Mouse (Mus musculus): ENCODE measurements at regions not wholly inside any gene's neighbourhood (a gene's known extent, or its start where the extent isn't known, plus 50 kb on each side); places are given as distances from the start of the nearest gene placed in this dataset.
A peak's percentile ranks its signal among the peaks of the same experiment; 100 is the strongest.

DNA sequence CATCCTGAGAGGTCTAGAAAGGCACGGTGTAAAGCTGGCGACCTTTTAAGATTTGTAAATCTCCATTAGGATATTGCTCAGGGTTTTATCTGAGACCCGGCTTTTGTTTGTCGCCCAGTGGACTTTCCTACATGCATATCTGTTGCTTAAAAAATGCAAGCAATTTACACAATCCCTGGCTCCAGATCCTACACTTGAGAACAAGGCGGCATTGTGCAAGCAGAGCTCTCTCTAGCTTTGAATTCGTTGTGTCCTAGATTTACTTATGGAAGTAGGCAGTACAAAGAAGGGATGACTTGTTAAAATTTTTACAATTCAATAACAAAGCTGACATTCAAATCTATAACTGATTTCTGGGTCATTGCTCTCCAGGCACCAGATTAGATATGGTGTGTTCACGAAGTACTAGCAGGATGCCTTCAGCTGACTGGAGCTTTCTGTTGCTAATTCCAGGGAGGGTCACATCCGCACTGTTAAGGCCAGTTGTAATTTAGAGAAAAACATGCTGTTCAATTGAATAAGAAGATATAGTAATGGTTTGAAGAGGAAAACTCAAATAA, 62.2 kb upstream of the Teddm2 start:
- no peak for DNase-seq

- DNase-seq, result no peak
Observed at GRCm38 (mm10) chr1:153963744-153964342, 63.8 kb upstream of the Teddm2 start.

GRCm38 (mm10) chr1:153969401-153969800, 69.4 kb upstream of the Teddm2 start:
- no peak for DNase-seq

GRCm38 (mm10) chr1:153974300-153974699, 74.3 kb upstream of the Teddm2 start:
- DNase-seq, result no peak

- DNase-seq, result peak; percentile 87
Observed at GRCm38 (mm10) chr1:153977963-153978726, 78.1 kb upstream of the Teddm2 start.

DNA sequence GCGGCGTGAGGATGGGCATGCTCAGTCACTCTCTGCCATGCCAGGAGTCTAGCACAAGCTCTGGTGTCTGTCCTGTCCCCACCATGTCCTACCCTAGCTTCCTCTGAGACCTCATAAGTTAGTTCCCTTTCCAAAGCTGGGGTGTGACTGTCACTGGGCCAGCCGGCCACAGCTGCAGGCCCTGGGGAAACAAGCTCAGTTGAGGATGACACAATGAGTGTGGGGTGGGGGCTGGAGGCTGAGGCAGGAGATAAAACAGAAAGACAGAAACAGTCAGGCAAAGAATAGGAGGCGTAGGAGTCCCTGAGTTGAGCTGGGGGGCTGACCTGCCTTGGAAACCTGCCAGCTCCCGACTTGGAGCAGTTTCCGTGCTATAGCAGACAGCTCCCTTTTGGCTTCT, 80.9 kb upstream of the Teddm2 start:
- peak; percentile 97 for DNase-seq

GRCm38 (mm10) chr1:153985595-153985994, 85.6 kb upstream of the Teddm2 start:
- peak; percentile 48 for DNase-seq

GRCm38 (mm10) chr1:153986632-153987031, 86.6 kb upstream of the Teddm2 start:
- DNase-seq, result peak; percentile 8

DNA sequence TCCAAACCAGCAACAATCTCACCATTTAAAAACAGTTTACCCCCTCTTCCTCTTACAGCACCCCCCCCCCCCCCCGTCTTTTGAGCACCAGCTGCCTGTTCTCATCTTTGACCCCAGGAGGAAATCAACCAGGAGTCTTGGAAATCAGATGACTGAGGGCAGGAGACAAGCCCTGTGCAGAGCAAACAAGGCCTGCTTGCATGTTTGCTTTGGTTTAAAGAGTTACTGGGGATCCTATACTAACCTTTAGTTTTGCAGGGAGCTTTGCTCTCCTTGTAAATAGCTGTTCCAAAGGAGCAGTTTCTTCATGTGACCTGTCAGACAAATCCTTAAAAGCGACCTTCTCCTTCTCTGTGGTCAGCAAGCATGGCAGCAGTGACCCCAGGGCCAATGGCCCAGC, 88.3 kb upstream of the Teddm2 start:
- peak; percentile 49 for DNase-seq

DNA sequence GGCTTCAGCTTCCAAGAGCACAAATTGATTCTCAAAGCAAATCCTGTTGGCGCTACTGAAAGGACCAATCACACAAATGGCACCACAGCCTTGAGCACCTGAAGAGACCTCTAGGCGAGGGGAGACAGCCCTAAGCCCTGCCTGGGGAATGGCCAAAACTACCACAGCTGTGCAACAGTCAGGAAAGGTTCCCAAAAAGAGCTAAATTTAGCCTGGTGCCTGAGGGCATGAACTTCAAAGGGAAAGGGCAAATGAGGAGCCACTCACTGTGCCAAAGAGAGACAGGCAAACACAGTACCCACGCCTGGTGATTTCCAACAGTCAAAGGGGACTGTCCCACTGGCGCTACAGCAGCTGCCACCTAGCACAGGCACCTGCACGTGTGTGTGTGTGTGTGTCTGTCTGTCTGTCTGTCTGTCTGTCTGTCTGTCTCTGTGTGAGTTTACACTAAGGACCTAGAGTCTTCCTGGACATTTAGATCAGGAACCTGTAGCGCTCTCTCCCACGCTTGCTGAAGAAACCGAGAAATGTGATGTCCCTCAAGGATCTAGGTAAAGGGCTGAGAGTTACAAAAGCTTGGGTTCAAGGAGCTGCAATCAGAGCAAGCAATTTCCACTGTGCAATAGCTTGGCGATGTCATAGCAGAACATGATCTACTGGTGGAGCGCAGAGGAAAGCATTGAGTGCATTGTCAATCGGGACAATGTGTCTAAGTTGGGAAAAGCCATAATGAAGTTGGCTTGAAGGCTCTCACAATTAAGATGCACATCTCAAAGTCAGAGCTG, 90.8 kb upstream of the Teddm2 start:
- peak; percentile 76 for DNase-seq

GRCm38 (mm10) chr1:153992466-153992865, 92.4 kb upstream of the Teddm2 start:
- DNase-seq, result peak; percentile 79

GRCm38 (mm10) chr1:153994871-153995270, 94.8 kb upstream of the Teddm2 start:
- DNase-seq, result peak; percentile 78

DNA sequence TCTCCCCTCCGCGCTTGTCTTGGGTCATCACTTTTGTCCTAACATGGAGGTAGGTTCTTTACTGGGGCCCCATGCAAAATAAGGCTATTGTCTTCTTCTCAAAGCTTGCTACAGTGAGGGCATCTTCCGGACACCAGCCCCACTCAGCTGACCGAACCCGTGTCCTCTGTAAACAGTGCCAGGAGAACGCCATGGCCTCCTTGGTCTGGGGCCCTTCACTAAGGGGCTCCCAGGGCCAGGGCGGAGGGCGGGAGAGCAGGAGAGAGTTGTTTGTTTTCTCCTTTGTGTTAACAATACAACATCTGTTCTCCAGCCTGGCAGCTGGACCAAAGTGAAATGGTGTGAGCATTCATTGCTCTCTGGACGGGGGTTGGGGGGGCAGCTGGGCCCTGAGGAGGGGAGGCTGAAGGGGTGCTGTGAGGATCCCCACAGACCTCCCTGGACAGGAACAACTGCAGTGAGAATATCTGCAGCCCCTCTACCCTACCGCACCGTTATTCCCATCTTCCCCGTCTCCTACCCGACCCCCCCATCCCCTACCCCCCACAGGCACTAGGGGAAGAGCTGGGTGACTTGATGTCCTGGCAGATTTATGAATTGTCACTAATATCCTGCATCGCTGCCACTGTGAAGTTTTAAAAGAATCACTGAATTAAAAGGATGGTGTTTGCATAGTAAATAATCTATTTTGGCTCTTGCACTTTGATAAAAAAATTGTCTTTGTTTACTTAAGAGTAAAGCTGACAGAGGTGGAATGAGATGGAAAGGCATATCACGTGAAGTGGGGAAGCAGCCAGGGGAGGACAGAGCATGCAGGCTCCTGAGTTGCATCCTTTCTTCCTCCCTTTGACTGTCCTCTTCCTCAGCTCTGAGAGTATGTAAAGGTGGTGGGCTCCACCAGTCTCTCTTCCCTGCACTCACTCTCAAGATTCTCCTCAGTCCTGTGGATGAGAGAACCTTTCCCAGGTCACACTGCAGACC, 97.5 kb upstream of the Teddm2 start:
- peak; percentile 61 for DNase-seq

DNA sequence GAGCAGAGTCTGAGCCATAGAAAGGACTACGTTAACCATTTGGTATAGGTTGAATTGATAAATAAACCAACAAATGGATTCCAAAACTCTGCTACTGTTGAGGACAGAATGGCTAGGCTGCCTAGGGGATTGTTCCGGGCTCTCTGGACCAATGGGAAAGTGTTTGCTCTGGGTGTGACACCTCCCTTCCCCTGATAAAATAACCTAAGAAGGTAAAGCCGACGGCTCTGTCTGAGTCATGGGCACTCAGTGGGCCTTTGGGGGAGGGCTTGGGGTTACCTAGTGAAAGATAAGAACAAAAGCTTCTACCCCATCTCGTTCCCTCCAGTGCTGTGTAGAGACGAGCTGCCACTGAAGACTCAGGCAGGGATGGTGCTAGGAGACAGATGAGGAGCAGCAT, 99.7 kb upstream of the Teddm2 start:
- peak; percentile 58 for DNase-seq

DNA sequence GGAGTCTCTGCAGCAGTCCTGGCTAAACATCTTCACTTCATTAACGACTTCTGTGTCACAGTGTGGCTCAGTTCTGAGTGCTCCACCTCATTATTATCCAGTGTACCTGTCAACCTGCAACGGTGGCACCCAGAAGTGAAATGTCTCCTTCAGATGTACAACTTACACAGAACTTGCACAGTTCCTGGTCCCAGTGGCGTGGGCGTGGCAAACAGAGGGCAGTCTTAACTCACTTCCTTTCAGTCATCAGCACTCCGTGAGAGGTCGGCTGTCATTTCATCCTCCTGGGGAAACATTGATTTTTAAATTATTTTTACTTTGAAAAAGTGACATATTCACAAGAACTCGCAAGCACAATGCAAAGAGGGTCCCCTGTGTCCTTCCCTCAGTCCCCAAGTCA, 103.6 kb upstream of the Teddm2 start:
- DNase-seq, result peak; percentile 72

DNA sequence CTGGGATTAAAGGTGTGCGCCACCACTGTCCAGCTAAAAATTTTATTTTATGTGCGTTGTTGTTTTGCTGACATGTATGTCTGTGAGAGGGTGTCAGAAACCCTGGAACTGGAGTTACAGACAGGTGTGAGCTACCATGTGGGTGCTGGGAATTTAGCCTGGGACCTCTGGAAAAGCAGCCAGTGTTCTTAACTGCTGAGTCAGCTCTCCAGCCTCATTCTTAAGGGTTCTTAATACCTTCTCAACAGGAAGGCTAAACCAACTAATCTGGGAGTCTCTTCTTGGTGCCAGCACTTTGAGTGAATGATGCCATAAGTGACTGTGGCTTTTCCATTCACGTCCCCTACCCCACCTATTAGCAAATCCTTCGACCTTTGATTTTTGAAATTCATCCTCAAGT, 104.6 kb upstream of the Teddm2 start:
- peak; percentile 67 for DNase-seq

DNA sequence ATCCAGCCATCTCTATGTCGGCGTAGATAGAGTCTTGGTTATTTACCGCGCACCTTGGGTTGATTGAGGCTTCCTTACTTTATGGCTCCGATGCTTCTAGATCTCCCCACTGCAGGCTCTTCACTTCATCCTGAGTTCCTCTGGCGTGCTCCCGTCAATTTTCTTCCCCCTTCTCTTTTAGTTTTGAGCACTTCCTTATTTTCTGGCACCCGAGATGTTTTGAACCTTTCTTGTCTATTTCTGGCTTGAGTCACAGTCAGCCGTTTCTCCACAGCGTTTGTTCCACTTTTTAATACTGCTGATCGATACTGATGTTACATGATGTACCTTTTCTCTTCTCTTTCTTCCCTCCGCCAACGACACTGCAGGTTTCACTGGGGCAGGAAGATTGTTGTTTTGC, 106.0 kb upstream of the Teddm2 start:
- peak; percentile 94 for DNase-seq

DNA sequence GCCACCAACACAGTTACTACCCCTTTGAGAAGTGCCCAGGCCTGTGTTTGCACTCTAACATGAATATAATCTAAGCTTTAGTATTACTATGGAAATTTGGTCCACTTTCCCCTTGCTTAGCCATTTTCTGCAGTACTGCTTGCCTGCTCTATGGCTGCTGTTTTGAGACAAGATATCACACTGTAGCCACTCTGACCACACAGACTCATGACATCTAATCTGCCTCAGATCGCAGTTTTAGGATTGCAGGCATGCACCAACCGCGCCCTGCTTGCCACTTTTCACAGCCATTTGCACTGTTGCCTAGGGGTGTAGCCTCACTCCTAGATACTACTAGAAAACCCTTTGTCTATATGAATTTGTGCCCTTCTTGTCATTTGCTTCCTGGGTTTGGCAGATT, 107.4 kb upstream of the Teddm2 start:
- peak; percentile 83 for DNase-seq

GRCm38 (mm10) chr1:154008593-154009310, 108.7 kb upstream of the Teddm2 start:
- peak; percentile 96 for DNase-seq

DNA sequence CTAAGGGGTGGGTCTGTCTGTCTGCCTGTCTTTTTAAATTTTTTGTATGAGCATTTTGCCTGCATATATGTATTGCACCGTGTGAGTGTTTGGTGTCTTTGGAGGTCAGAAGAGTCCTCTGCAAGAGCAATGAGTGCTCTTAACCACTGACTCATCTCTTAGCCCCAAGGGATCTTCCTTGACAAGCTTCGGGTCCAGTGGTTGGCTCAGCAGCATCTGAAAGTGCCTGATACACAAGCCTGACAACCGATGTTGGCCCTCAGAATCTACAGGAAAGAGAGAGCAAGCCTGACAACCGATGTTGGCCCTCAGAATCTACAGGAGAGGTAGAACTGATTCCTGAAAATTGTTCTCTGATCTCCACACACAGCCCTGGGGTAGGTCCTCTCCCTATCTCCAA, 110.7 kb upstream of the Teddm2 start:
- DNase-seq, result peak; percentile 73

GRCm38 (mm10) chr1:154016516-154016915, 116.5 kb upstream of the Teddm2 start:
- peak; percentile 93 for DNase-seq

GRCm38 (mm10) chr1:154018241-154018640, 118.2 kb upstream of the Teddm2 start:
- DNase-seq, result peak; percentile 79
